Mouse (Mus musculus): ENCODE results near the gene Sirt6. TPM values are rescaled to one million over a fixed set of nuclear protein-coding genes. Genes with fewer than 3 reads are reported as not detected.

Gene Sirt6
- total and polyA plus RNA-seq, 3 experiments = 10.5 to 38.2 TPM; not detected in 1

DNA sequence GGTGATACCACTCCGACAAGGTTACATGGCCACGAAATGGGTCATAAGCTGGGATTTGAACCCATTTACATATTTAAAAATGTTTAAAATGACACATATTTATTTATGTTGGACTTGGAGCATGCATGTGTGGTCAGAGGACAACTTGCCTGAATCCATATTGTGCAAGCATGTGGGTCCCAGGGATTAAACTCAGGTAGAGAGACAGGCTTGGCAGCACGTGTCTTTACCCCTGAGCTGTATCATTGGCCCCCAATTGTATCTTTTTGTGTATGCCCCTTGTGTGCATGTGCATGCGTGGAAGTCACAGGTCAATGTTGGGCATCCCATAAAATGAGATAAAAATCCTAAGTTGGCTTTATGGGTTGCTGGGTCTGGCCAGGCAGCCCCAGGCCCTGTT, 17.8 kb upstream of the Sirt6 start:
- H3K9me3 ChIP-seq (replicated peaks; ENCODE audit: insufficient read depth, low read length) = no peaks in the 10 kb centered on the region
- H3K79me2 ChIP-seq (ENCODE audit: control insufficient read depth, insufficient read depth, low read length, poor library complexity) = peaks cover 12% of the 10 kb centered on the region
- no peak overlapping the region for H3K4me3 ChIP-seq (ENCODE audit: control insufficient read depth in 1 of 2, insufficient read depth in 1 of 2, low read depth in 2 of 2, low read length in 2 of 2)
- H3K4me1 ChIP-seq (ENCODE audit: control insufficient read depth in 1 of 2, insufficient read depth in 2 of 2, low read length in 2 of 2) = peaks cover 2 to 19% of the 10 kb centered on the region in 2 experiments; a peak in 3 of 4 replicates
- peaks cover 0 to 6% of the 10 kb centered on the region in 2 experiments; a peak in 1 of 4 replicates for H3K36me3 ChIP-seq (ENCODE audit: control insufficient read depth in 1 of 2, insufficient read depth in 2 of 2, low read length in 2 of 2)
- no peak overlapping the region for H3K9ac ChIP-seq (ENCODE audit: control insufficient read depth, low read depth, low read length, poor library complexity, severe bottlenecking)
- no peak overlapping the region for H3K27ac ChIP-seq (ENCODE audit: control insufficient read depth, low read depth, low read length)
- TF ChIP-seq ZNF384 (IDR thresholded peaks at IDR 0.05; ENCODE audit: low read depth, low read length) (no peak), CTCF (IDR thresholded peaks at IDR 0.05 in 2 of 3, conservative IDR thresholded peaks at IDR 0.05 in 1 of 3; ENCODE audit: control insufficient read depth in 1 of 3, insufficient read depth in 1 of 3, low read depth in 2 of 3, low read length in 3 of 3, poor library complexity in 1 of 3, severe bottlenecking in 1 of 3) (no peak), USF2 (IDR thresholded peaks at IDR 0.05; ENCODE audit: borderline replicate concordance in 1 of 2, insufficient read depth in 1 of 2, low read depth in 1 of 2, low read length in 2 of 2) (no peak), NRF1 (IDR thresholded peaks at IDR 0.05; ENCODE audit: insufficient read depth, low read depth, low read length, poor library complexity, severe bottlenecking) (no peak), EP300 (IDR thresholded peaks at IDR 0.05; ENCODE audit: low read depth in 1 of 2, low read length in 2 of 2) (no peak), JUND (IDR thresholded peaks at IDR 0.05; ENCODE audit: low read depth, low read length) (no peak), UBTF (IDR thresholded peaks at IDR 0.05; ENCODE audit: borderline replicate concordance, insufficient read depth, low read depth, low read length) (no peak), ELF1 (IDR thresholded peaks at IDR 0.05; ENCODE audit: low read depth, low read length) (no peak), KAT2A (conservative IDR thresholded peaks at IDR 0.05; ENCODE audit: low read depth, low read length) (no peak), SIN3A (IDR thresholded peaks at IDR 0.05; ENCODE audit: low read length) (no peak), MAFK (IDR thresholded peaks at IDR 0.05; ENCODE audit: borderline replicate concordance, low read depth, low read length) (no peak), TBP (IDR thresholded peaks at IDR 0.05; ENCODE audit: low read depth, low read length) (no peak), MAX (IDR thresholded peaks at IDR 0.05; ENCODE audit: low read length) (no peak), POLR2AphosphoS5 (IDR thresholded peaks at IDR 0.05; ENCODE audit: borderline replicate concordance, low read depth, low read length) (no peak), BHLHE40 (IDR thresholded peaks at IDR 0.05; ENCODE audit: borderline replicate concordance, low read depth, low read length) (no peak)
- H3K27me3 ChIP-seq (ENCODE audit: control insufficient read depth in 1 of 2, insufficient read depth in 2 of 2, low read length in 2 of 2) = no peaks in the 10 kb centered on the region
- DNase-seq (ENCODE audit: low read depth, low spot score) = no peak

DNA sequence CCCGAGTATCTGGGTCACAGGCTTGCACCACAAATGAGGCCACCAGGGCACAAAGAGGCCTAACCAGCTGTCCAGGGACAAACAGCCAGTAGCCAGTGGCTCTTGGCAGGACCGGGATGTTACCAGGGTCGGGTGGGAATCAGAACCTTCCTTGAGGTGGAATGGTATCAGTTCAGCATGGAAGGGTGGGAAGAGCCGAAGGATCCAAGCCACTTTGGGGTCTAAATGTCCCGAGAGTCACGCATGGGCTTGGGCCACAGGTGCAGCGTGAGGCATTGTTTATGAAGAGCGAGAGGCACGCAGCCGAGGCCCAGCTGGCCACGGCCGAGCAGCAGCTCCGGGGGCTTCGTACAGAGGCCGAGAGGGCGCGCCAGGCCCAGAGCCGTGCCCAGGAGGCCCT, 17.1 kb upstream of the Sirt6 start:
- H3K79me2 ChIP-seq (ENCODE audit: control insufficient read depth, insufficient read depth, low read length, poor library complexity) = peaks cover 7% of the 10 kb centered on the region
- peaks cover 2 to 15% of the 10 kb centered on the region in 2 experiments; a peak in 3 of 4 replicates for H3K4me1 ChIP-seq (ENCODE audit: control insufficient read depth in 1 of 2, insufficient read depth in 2 of 2, low read length in 2 of 2)
- H3K27ac ChIP-seq (ENCODE audit: control insufficient read depth, low read depth, low read length) = peak overlapping the region; percentile 76; the same call in 1 of the 2 replicates
- peaks cover 0 to 6% of the 10 kb centered on the region in 2 experiments; a peak in 1 of 4 replicates for H3K36me3 ChIP-seq (ENCODE audit: control insufficient read depth in 1 of 2, insufficient read depth in 2 of 2, low read length in 2 of 2)
- H3K9ac ChIP-seq (ENCODE audit: control insufficient read depth, low read depth, low read length, poor library complexity, severe bottlenecking) = peak overlapping the region; percentile 82
- TF ChIP-seq RAD21 (IDR thresholded peaks at IDR 0.05; ENCODE audit: low read depth, low read length) = no peak
- TF ChIP-seq UBTF (IDR thresholded peaks at IDR 0.05; ENCODE audit: borderline replicate concordance, insufficient read depth, low read depth, low read length) = no peak
- TF ChIP-seq MAX (IDR thresholded peaks at IDR 0.05; ENCODE audit: low read length) = no peak
- no peak for TF ChIP-seq USF1 (IDR thresholded peaks at IDR 0.05; ENCODE audit: low read depth, low read length)
- TF ChIP-seq USF2 (IDR thresholded peaks at IDR 0.05; ENCODE audit: borderline replicate concordance in 1 of 2, insufficient read depth in 1 of 2, low read depth in 1 of 2, low read length in 2 of 2) = no peak
- TF ChIP-seq ETS1 (IDR thresholded peaks at IDR 0.05; ENCODE audit: low read depth, low read length) = no peak
- no peak for TF ChIP-seq MAFK (IDR thresholded peaks at IDR 0.05; ENCODE audit: borderline replicate concordance, low read depth, low read length)
- no peak for TF ChIP-seq TCF12 (IDR thresholded peaks at IDR 0.05; ENCODE audit: low read depth, low read length)
- TF ChIP-seq SMC3 (IDR thresholded peaks at IDR 0.05; ENCODE audit: low read depth, low read length) = no peak
- TF ChIP-seq GABPA (IDR thresholded peaks at IDR 0.05; ENCODE audit: low read depth, low read length) = no peak
- TF ChIP-seq TBP (IDR thresholded peaks at IDR 0.05; ENCODE audit: low read depth, low read length) = no peak
- TF ChIP-seq CHD1 (IDR thresholded peaks at IDR 0.05; ENCODE audit: low read depth, low read length) = no peak
- H3K27me3 ChIP-seq (ENCODE audit: control insufficient read depth in 1 of 2, insufficient read depth in 2 of 2, low read length in 2 of 2) = no peaks in the 10 kb centered on the region
- H3K4me3 ChIP-seq (ENCODE audit: control insufficient read depth in 1 of 2, insufficient read depth in 1 of 2, low read depth in 2 of 2, low read length in 2 of 2) = peak overlapping the region; percentile 55 to 81; a peak in 3 of 4 replicates
- no peak for DNase-seq (ENCODE audit: low read depth, low spot score)
- no peaks in the 10 kb centered on the region for H3K9me3 ChIP-seq (replicated peaks; ENCODE audit: insufficient read depth, low read length)
